Comparison of ENCODE assay signal across 9 mouse cellular contexts in the genomic region with DNA sequence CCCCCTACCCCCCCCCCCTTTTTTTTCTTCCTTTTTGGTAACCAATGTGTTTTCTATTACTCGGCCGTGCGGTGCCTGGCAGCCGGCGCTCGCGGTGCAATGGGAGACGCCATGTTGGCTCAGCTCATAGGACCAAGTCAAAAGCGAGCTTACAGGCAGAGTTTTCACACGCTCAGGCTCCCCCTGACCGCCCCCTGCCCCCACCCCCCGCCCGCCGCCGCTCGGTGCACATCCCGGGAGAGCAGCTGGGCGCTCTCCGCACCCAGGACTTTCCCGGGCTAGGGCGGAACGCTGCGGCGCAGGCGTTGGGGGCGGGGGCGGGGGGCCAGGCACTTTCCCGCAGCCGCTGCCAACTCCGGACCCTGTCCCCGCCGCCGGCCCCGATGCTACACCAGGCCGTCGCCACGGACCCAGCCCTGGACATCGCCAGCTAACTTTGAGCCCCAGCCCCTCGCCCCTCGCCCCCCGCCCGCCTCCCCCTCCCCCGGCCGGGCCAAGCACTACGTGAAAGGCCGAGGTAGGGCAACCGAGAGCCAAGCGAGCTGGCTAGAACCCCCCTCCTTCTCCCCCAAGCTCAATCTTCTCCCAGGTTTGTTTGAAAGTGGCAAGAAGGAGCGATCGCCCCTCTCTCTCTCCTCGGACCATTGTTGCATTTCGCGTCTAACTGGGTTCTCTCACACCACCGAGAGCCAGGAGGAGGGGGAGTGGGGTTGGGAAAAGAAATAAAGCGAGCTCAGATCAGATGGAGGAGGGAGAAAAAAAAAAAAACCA. TPM values are rescaled to one million over a fixed set of nuclear protein-coding genes. Genes with fewer than 3 reads are reported as not detected.
DNase-seq lines count a peak whose midpoint lies in the region; ATAC-seq and TF ChIP-seq lines count a peak whose summit lies in the region.
"Had no signal": no experiment of that assay in that cellular context is flagged by ENCODE, and none has a peak within 500 bp of the region (broad histone marks: within the 10 kb centered on the region; RNA-seq: fewer than 3 reads in every experiment).

No protein-coding gene starts in this region.

- peak overlapping the region; percentile 90 for H3K4me2 ChIP-seq in embryonic facial prominence, embryonic 11.5 days (ENCODE audit: low read depth, low read length)
- H3K4me2 ChIP-seq in limb, embryonic 13.5 days (replicated peaks): peak overlapping the region; percentile 73
- peak overlapping the region; percentile 60 for H3K4me2 ChIP-seq in midbrain, embryonic 15.5 days

- no peaks in the 10 kb centered on the region for H3K27me3 ChIP-seq in embryonic facial prominence, embryonic 11.5 days (ENCODE audit: control insufficient read depth, insufficient read depth, low read length)
- H3K27me3 ChIP-seq in hindbrain, embryonic 10.5 days (ENCODE audit: insufficient read depth, poor library complexity, severe bottlenecking): peaks cover 57% of the 10 kb centered on the region
- peaks cover 35% of the 10 kb centered on the region for H3K27me3 ChIP-seq in limb, embryonic 13.5 days
- H3K27me3 ChIP-seq in midbrain, embryonic 15.5 days (replicated peaks): peaks cover 44% of the 10 kb centered on the region

- peak; percentile 68 for ATAC-seq in embryonic facial prominence, embryonic 11.5 days (replicated peaks; ENCODE audit: insufficient number of reproducible peaks, low FRiP score, low TSS enrichment, low read depth)
- ATAC-seq in limb, embryonic 13.5 days (ENCODE audit: low FRiP score, low read depth): peak; percentile 76
- ATAC-seq in midbrain, embryonic 15.5 days (replicated peaks): peak; percentile 78
- ATAC-seq in activated CD4-positive, CD25-positive, alpha-beta regulatory T cell, adult 4 months: no peak

- no peaks in the 10 kb centered on the region for H3K9me3 ChIP-seq in embryonic facial prominence, embryonic 11.5 days (replicated peaks; ENCODE audit: control insufficient read depth, low read length)
- H3K9me3 ChIP-seq in hindbrain, embryonic 10.5 days: no peaks in the 10 kb centered on the region
- no peaks in the 10 kb centered on the region for H3K9me3 ChIP-seq in limb, embryonic 13.5 days
- no peaks in the 10 kb centered on the region for H3K9me3 ChIP-seq in midbrain, embryonic 15.5 days

- H3K4me1 ChIP-seq in embryonic facial prominence, embryonic 11.5 days (ENCODE audit: control insufficient read depth, insufficient read depth, low read length): peaks cover 12% of the 10 kb centered on the region; the same call in 1 of the 2 replicates
- H3K4me1 ChIP-seq in hindbrain, embryonic 10.5 days (replicated peaks): peaks cover 82% of the 10 kb centered on the region
- H3K4me1 ChIP-seq in limb, embryonic 13.5 days: peaks cover 64% of the 10 kb centered on the region
- H3K4me1 ChIP-seq in midbrain, embryonic 15.5 days: peaks cover 18% of the 10 kb centered on the region

- peak overlapping the region; percentile 87 for H3K9ac ChIP-seq in embryonic facial prominence, embryonic 11.5 days (replicated peaks; ENCODE audit: low read length)
- peak overlapping the region; percentile 88 for H3K9ac ChIP-seq in limb, embryonic 13.5 days
- H3K9ac ChIP-seq in midbrain, embryonic 15.5 days: peak overlapping the region; percentile 51

- H3K27ac ChIP-seq in left cerebral cortex, adult 2 months: peak overlapping the region; percentile 56
- H3K27ac ChIP-seq in embryonic facial prominence, embryonic 11.5 days (replicated peaks; ENCODE audit: low read depth, low read length): peak overlapping the region; percentile 98
- H3K27ac ChIP-seq in hindbrain, embryonic 10.5 days: peak overlapping the region; percentile 98
- peak overlapping the region; percentile 97 for H3K27ac ChIP-seq in limb, embryonic 13.5 days
- peak overlapping the region; percentile 84 for H3K27ac ChIP-seq in midbrain, embryonic 15.5 days
- H3K27ac ChIP-seq: macrophage had no signal

- intact Hi-C loops in left cerebral cortex, adult 2 months (cut with DNase I): loop anchor here (1.0 kb wide), 1 partner anchor 8 kb away; no protein-coding TSS in a partner anchor

- peak overlapping the region; percentile 44 for H3K4me3 ChIP-seq in left cerebral cortex, adult 2 months
- H3K4me3 ChIP-seq in embryonic facial prominence, embryonic 11.5 days (ENCODE audit: low read depth, low read length): peak overlapping the region; percentile 67
- peak overlapping the region; percentile 93 for H3K4me3 ChIP-seq in hindbrain, embryonic 10.5 days
- peak overlapping the region; percentile 65 for H3K4me3 ChIP-seq in limb, embryonic 13.5 days
- peak overlapping the region; percentile 47 for H3K4me3 ChIP-seq in midbrain, embryonic 15.5 days

- H3K36me3 ChIP-seq in embryonic facial prominence, embryonic 11.5 days (replicated peaks; ENCODE audit: control insufficient read depth, insufficient read depth, low read depth, low read length): no peaks in the 10 kb centered on the region; the same call in none of the 2 replicates
- peaks cover 18% of the 10 kb centered on the region for H3K36me3 ChIP-seq in hindbrain, embryonic 10.5 days
- peaks cover 10% of the 10 kb centered on the region for H3K36me3 ChIP-seq in limb, embryonic 13.5 days
- no peaks in the 10 kb centered on the region for H3K36me3 ChIP-seq in midbrain, embryonic 15.5 days (replicated peaks)

- peak in 1 of 2 experiments; percentile 28 for DNase-seq in left cerebral cortex, adult 2 months (ENCODE audit: extremely low spot score in 1 of 2, low spot score in 2 of 2)
- no peak for DNase-seq in left cerebral cortex, adult 18-20 months (ENCODE audit: low spot score in 2 of 2)
- peak; percentile 86 for DNase-seq in embryonic facial prominence, embryonic 11.5 days (ENCODE audit: low spot score)
- peak; percentile 77 for DNase-seq in hindbrain, embryonic 10.5 days (ENCODE audit: low spot score)
- DNase-seq in c-Kit-positive CD71-positive TER-119-positive erythroid progenitor cells, embryonic 14.5 days (ENCODE audit: low spot score): no peak

- no peak for TF ChIP-seq CTCF in left cerebral cortex, adult 2 months (IDR thresholded peaks at IDR 0.05)

- under 1% methylated on average over 34 of the region's 55 CpGs for WGBS in embryonic facial prominence, embryonic 11.5 days
- WGBS in hindbrain, embryonic 10.5 days: under 1% methylated on average over 49 of the region's 55 CpGs
- under 1% methylated on average over 43 of the region's 55 CpGs for WGBS in limb, embryonic 13.5 days
- WGBS in midbrain, embryonic 15.5 days: under 1% methylated on average over 52 of the region's 55 CpGs

RNA-seq across cellular contexts. Expression of gene Nr2f2, which starts 15.6 kb away (rescaled TPM):
- total RNA-seq in left cerebral cortex, adult 2 months (2021): 10 to 100 TPM; 38.9 to 45.2 TPM
- 10 to 100 TPM; 35.3 to 42.7 TPM for total RNA-seq in left cerebral cortex, adult 18-20 months (2021)
- polyA plus RNA-seq in embryonic facial prominence, embryonic 11.5 days (2014; fragmentation: Nextera tagmentation; extraction: Ambion mirVana): 106 and 114 TPM in 2 replicates
- polyA plus RNA-seq in hindbrain, embryonic 10.5 days (2016; fragmentation: Nextera tagmentation; extraction: Ambion mirVana): 83.4 and 86.4 TPM in 2 replicates
- polyA plus RNA-seq in limb, embryonic 13.5 days (2015; fragmentation: Nextera tagmentation; extraction: Ambion mirVana): 62.3 and 65.9 TPM in 2 replicates
- polyA plus RNA-seq in midbrain, embryonic 15.5 days (2015; fragmentation: Nextera tagmentation; extraction: Ambion mirVana): 84.8 and 98.4 TPM in 2 replicates
- not detected for polyA plus RNA-seq in activated CD4-positive, CD25-positive, alpha-beta regulatory T cell, adult 4 months (2017; shearing (Covaris generic))
- polyA plus RNA-seq: macrophage had no signal

Comparison
In these comparisons a context has a peak if more than half of its experiments do, and no peak if none do; other contexts are left out.
1. DNase-seq: peak in embryonic facial prominence, embryonic 11.5 days (single experiment) and hindbrain, embryonic 10.5 days (single experiment); none in left cerebral cortex, adult 18-20 months (0 of 2) and c-Kit-positive CD71-positive TER-119-positive erythroid progenitor cells, embryonic 14.5 days (single experiment).
2. RNA of gene Nr2f2, which starts 15.6 kb away (polyA plus RNA-seq): 106 to 114 TPM in embryonic facial prominence, embryonic 11.5 days, 84.8 to 98.4 TPM in midbrain, embryonic 15.5 days, 83.4 to 86.4 TPM in hindbrain, embryonic 10.5 days and 62.3 to 65.9 TPM in limb, embryonic 13.5 days; not detected in activated CD4-positive, CD25-positive, alpha-beta regulatory T cell, adult 4 months; every median in the first group is over 10 times any median in the second.
3. Peak in every context shown above with its lines, with median percentiles within 50 percentile points of each other: H3K27ac ChIP-seq, H3K4me3 ChIP-seq, H3K4me2 ChIP-seq and H3K9ac ChIP-seq.